Mouse (Mus musculus) kidney, postnatal 14 days (tissue): ENCODE results near the gene Gtf3c1.

Experiments used
- DNase-seq: peaks from one replicate; pipeline ENCODE4 v3.0.0; 2022; ENCODE audit warnings: mixed read lengths

The Gtf3c1 gene

DNA sequence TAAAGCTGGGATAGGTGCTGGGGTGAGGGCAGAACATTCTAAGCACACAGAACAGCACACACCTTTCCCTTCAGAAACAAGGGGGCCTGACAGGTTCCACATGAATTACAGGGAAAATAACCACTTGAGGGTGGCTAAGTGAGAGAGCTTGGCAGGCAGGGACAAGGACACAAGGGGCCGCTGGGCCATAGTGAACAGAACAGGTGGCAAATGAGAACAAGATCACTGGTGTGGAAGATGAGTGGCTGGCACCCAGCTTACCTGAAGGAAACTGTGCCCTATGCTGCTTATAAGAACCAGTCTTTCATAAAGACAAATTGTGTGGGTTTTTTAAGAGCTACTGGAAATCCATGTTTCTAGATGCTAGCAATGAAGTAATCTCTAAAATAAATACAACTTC lies 4.8 kb downstream of the Gtf3c1 start:
- DNase-seq, result no peak

DNA sequence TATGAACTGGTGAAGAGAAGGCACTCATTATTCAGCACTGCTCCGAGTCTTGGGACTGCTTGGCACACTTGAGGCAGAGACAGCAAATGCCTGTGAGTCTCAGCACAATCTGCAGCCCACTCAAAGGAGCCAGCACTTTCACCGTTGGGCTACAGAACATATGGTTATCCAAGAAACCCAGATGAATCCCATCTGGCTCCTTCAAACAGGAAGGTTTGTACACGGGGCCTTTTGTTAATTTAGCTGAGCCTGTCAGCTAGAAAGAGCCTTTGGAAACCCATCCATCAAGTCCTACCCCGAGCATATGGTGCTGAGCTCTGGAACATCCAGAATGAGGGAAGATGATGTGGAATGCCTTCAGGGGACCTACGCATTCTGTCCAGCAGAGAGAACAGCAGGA lies 13.5 kb downstream of the Gtf3c1 start:
- DNase-seq, result no peak

DNA sequence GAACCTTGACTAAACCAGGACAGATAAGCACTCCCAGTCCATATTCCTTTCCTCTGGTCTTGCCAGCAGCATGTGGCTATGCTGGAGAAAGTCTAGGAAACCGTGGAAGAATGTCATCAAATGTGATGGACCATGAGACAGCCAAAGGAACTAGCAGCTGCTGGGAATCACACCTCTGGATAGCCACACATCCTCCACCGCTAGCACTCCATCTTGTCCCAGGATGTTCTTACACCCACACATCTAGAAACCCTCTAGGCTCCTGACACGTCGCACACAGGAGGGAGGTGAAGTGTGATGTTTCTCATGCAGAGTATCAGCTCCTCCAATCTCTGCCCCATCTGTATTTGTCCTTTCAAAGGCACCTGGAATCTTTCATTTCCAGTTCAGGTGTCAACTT lies 17.1 kb downstream of the Gtf3c1 start:
- DNase-seq, result no peak

DNA sequence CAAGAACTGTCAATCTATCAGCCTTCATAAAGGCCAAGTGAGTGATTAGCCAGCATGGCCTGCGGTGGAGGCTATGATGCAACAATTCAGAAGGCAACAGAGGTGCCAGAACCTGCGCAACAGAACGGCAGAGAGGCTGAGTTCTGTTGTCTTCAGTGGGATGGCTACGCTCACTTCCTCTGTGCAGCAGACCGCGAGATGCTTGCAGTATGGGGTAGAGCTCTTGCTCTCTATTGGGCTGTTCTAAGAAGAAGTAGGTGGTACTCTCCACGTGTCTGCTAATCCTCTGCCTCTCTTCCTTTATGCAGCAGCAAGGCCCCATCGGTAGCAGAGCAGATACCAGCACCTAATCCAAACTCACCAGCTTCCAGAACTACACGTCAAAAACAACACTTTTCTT lies 27.6 kb downstream of the Gtf3c1 start:
- no peak for DNase-seq

DNA sequence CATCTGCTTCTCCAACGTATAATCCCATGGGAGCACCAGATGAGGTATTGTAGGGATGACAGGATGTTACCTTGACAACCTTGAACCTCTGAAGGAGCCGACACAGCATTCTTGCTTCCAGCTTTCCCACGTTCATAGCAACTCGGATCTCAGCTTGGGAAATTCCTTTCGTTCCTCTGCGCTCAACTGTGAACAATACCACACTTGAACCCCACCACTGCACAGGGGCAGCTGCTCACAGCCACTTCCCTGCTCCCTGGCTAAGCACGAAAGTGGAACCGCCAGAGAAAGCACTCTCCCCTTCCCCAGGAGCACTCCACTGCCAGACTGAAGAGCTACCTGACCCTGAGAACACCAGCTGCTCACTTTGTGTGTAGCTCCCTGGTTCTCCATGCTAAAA lies 28.8 kb downstream of the Gtf3c1 start:
- peak; percentile 49 for DNase-seq

DNA sequence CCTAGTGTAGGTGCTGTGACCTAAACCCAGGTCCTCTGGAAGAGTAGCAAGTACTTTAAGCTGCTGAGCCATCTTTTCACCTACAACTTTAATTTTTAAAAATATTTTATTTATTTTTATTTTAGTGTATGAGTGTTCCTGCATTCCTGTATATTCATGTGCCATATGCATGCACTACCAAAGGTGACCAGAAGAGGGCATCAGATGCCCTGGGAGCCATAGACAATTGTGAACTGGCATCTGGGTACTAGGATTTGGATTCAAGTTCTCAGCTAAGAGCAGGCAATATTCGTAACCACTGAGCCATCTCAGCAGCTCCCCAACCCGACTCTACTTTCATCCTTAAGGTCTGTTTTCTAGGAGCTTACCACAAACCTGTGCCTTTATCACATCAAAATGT lies 32.7 kb downstream of the Gtf3c1 start:
- DNase-seq, result peak; percentile 51

DNA sequence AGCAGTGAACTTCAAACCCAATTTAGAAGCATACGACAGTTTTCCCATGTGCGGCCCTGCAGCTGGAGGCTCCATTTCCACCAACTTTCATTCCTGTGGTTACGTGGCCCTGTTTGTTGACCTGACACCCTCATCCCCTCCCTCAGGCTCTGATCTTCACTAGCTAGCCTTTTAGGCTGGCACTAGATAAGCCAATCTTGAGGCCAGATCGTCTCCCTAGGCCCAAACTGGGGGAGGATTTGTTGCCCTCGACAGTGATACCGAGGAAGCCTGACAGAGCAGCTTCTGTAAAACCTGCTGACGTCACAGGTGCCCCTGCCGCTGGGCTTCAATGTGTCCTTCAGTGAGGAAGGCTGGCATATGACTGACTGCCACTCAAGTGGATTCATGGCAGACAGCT lies 36.2 kb downstream of the Gtf3c1 start:
- DNase-seq, result no peak

DNA sequence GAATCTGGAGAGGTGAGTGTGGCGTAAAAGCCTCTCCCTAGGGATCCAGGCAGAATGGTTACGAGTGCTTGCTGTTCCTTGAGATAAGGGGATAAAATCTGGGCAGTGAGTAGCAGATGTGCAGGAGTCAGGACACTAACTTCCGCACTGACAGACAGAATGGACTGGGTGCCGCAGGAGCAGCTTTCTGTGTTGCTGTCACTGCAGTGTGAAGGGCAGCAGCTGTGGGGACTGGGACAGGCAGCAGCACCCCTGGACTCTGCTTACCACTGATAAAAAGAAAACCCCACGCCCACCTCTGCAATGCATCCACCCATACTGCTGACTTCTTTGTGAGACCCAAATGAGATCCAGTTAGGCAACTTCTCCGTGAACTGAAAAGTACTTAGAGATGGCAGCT lies 36.7 kb downstream of the Gtf3c1 start:
- no peak for DNase-seq

DNA sequence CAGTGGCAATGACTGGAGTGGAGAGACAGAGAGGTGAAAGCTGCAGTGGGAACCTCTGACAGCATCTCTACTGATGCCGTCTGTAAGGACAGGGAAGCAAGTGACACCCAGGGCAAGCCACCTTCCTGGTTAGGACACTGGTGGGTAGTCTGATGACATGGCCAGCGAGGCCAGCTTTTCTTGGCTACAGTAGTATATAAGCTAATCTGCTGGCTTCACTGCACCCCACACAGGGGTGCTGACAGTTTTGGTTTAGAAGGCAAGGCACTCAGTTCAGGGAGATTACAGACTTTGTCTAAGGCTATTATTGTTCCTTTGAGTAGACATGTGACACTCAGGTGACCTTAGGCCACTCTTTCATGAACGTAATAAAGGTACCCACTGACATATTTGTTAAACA lies 43.9 kb downstream of the Gtf3c1 start:
- no peak for DNase-seq

DNA sequence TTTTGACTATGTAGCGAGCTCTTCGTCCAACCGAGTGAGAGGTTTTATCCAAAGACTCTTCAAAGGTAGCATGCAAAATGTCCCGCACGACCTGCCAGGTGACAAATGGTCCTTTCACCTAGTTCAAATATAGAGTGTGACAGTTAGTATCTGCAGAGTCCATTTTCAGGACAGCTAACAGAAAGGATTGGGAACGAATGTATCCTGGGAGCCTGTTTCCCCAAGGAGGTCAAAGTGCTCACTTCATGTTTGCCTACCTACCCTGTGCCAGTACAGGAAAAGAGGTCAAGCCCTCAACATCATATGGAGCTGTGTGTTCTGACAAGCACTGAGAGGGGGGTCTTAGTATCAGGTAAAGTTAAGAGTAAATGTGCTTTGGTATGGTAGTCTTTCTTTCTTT lies 50.1 kb downstream of the Gtf3c1 start:
- DNase-seq, result no peak

DNA sequence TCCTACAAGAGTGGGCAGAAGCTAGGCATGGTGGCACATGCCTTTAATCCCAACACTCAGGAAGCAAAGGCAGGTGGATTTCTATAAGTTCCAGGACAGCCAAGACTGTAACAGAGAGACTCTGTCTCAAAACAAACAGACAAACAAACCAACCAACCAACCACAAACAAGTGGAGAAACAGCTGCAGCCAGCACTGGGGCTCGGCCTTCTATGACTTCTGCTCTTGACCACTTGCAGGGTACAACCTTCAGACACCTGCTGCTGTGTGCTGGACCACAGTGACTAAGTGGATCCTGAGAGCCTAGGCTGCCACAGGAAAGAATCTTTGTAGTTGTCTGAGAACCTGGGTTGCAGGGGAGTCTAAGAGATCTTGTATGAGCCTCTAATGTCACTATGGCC lies 58.6 kb downstream of the Gtf3c1 start:
- DNase-seq, result no peak

DNA sequence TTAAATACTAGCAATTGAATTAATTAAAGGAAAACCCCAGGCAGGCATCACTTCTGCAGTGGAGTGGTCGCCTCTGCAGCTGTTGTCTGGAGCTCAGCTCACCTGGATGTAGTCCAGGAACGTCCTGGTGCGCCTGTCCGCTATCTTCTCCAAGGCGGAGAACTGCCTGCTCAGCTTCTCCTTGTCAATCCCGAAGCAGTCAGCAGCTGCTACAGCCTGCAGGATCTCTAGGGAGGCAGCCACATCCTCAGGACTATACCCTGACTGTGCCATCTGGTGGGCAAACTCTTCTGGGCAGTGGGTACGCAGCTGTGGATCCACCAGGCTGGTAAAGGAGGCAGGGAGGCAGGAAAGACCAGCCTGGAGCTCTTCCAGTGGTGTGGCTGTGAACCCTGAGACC lies 62.2 kb downstream of the Gtf3c1 start:
- no peak for DNase-seq

DNA sequence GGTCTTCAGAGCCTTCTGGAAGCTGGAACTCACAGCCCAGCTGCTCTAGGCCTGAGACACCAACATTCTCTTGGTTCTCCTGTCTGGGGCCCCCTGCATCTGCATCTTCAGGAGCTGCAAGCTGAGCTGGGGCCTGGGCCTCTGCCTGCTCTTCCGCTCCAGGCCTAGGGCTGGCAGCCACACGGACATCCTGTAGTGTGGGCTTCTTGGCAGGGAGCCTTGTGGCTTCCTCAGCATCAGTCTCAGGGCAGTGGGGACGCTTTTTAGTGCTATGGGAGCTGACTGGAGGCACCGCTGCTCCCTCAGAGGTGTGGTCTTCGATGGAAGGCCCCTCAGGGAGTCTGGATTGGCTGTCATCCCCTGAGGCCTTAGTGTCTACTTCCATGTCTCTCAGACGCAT lies 63.7 kb downstream of the Gtf3c1 start:
- DNase-seq, result peak; percentile 63

DNA sequence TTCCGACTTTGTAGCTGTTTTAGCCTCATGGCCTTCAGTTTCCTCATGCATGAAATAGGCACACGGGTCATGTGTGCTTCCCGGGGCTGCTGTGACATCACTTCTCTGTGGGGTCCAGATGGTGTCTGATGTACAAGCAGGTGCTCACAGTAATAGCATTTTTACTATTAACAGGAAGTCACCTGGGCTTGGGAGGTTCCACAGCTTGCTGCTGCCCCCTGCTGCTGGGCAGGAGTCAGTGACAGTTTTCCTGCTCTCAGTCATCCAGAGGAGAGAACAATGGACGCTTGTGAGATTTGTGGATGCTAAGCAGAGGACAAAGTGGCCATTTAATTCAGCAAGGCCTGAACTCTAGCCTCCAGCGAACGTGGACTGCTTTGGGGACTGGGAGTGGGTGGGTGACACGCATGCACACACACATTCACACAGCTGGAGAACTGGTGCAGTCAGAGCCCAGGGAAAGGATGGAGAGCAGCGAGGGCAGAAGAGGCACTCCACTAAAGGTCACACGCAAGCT lies 68.7 kb downstream of the Gtf3c1 start:
- DNase-seq, result peak; percentile 56

DNA sequence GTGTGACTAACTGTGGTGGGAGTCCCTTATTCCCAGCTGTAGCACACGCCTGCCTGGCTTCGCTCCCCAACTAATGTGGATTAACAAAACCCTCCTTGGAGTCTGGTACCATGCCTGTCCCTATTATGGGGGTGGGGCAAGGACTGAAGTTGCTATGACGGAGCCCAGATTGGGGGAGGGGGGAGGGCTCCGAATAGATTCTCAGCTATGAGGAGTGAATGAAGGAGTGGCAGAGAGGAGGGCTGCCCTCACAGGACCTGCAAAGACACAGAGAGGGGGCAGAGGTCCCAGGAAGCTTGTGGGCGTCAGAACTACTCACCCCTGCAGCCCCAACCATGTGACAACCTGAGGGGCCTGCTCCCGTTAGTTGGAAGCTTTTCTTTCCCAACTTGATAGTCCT lies 69.2 kb downstream of the Gtf3c1 start:
- DNase-seq, result no peak

DNA sequence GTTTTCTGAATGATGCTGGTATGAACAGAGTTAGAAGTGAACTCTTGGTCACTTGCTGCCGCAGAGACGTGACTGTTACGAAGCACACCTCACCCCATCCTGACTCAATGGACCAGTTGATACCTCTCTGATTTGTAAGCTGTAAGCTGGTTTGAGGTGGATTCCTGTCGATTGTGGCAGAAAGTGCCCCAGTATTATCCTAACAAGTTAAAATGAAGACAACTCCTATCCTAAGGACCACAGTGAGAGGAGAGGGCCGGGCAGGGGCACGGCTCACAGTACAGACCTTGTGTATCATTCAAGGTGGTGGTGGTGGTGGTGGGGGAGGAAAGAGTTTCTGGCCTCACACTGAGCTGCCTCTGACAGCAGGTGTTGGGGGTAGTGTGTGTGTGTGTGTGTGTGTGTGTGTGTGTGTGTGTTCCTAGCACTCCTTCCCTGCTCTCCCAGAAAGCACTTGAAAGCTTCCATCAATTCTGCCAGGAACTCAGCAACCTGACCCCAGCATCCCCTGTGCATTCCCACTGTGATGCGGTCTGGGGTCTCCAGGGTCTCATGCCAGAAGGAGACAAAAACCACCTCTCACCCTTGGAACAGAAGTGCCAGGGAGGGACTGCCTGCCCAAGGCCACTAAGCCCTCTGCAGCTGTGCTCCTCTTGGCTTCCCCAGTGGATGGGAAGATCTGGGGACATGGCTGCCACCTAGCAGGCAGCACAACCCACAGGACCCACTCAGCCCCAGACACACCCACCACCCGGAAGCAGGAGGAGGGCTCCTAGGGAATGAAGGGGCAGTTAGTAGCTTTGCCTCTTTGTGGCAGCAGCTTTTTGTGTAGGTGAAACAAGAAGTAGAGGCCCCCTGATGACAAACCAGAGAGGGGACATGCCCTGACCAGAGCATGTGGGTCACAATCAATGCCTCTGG lies 70.1 kb downstream of the Gtf3c1 start:
- no peak for DNase-seq

DNA sequence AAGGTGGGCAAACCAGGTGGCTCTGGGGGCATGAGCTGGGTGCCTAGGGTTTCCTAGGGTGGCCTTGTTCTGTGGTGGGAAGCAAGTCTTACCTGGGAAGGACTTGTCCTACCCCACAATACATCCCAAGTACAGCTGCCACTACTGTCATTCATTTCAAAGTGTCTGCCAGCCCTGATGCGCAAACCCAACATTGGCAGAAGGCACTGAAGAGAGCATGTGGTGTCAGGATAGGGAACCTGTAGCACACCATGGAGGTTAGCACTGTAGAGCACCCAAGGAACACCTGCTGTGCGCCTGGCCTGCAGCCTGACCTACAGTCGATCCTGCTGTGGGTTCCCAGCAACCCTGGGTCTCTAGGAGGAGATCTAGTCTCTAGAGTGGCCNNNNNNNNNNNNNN lies 76.6 kb downstream of the Gtf3c1 start:
- no peak for DNase-seq

DNA sequence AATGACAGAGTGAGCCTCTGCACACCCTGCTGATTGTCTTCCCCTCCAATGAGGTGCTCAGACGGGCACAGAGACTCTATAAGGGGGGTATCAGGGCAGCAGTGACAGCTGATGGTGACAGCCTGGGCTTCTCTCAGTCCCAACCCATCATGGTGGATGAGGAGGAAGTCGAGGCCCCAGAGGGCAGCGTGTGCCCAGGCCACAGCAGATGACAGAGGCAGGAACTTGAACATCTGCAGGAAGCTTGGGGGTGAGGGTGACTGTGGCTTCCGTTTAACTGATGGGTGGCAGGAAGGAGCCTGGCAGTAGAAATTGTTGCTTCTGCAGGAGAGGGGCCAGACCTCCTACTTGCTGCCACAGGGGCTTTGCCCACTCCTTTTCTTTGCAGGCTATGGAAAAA lies 77.3 kb downstream of the Gtf3c1 start:
- peak; percentile 27 for DNase-seq

DNA sequence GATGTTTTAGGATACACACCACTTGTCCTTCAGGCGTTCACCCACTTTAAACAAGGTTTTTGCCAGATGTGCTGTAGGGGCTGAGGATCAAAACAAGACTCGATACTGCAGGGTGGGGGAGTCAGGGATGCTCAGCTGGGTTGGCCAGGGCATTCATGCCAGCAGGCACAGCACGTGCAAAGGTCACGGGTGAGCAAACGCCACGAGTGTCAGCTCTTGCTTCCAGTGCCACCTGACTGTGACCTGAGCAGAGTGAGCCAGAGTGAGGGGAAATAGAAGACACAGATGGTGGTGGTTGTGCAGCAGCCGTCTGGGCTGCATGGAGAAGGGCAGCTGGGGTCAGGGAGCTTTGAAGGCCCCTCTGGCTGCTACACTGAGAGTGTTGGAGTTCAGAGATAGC lies 81.8 kb downstream of the Gtf3c1 start:
- DNase-seq, result no peak

DNA sequence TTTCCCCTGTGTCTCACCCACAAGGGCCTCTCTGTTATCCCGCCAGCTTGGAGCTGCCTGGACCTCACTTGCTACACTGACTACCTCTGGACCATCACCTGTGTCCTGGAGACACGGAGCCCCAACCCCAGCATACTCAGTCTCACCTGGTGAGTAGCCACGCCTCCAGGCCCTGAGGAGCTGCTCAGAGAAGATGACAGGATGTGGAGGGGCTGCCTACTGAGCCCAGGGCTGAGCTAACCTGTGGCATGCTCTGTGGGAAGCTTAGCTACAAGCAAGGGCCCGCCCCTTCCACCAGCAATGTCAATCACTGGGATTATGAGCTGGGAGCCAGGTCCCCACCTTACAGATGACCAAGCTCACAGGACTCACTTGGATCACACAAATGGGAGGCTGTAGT lies 82.4 kb downstream of the Gtf3c1 start:
- no peak for DNase-seq

DNA sequence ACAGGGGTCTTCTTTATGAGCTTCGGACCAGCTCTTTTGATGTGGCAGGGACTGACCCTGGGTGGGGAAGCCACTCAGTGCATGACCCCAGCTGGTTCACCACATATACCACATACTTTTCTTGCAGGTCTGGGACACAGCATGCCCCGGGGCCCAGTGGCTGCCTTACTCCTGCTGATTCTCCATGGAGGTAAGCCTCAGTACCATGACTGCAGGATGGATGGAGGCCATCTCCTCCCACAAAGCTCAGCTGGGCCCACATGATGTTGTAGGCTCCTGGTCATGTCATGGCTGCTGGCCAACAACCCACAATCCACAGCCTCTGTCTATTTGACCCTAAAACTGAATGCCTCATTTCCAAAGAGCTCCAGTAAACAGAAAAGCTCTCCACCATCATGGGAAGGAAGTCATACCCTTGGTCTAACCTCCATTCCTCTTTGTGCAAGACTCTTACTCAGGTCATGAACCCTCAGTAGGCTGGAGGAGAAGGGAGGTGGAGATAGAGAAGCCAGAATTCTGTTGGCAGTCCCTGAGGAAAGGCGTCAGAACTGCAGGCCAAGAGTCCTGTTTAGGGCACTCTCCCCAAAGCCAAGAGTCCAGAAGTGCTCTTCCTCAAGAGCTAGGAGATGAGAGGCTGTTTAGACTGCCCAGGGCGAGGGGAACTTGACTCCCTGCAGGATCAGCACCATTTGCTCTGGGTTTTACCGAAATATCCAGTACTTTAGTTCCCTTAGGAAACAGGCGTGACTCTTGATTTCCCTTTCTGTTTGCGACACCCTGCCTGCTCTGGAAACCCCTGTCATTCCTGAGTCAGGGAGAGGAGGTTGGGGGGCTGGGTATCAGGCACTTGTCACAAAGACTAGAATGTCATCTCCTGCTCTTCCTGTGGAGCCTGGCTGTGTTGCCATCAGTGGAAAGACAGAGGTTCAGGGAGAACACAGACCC lies 84.6 kb downstream of the Gtf3c1 start:
- DNase-seq, result no peak

DNA sequence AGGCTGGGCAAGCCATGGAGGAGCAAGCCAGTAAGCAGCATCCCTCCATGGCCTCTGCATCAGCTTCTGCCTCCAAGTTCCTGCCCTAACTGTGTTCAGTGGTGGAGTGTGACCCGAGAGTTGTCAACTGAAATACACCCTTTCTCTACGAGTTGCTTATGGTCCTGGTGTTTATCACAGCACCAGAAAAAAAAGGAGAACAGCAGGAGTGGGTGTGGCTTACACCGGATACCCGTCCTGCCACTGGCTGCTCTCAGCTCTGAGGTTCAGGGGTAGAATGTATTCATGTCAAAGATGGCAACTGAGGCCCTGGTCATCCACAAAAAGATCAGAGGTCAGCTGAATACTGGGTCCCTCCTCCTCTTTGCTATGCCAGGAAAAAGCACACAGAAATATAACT lies 87.5 kb downstream of the Gtf3c1 start:
- DNase-seq, result no peak

DNA sequence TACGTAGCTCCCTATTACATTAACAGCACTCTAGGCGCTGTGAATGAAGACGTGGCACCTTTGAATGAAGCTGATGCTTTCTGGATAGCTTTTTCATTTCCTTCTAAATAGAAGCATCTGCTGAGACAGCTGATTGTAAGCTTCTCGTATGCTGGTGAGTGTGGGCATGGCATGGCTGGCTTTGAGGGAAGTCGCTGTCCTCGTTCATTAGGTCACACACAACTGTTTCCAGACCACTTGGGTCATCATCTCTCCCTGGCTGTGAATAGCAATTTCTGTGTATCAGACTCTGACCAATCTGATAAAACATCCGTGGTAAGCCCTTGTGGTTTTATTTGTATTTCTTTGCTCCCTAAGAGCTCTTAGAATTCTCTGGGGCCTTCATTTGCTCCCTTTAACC lies 89.6 kb downstream of the Gtf3c1 start:
- no peak for DNase-seq

DNA sequence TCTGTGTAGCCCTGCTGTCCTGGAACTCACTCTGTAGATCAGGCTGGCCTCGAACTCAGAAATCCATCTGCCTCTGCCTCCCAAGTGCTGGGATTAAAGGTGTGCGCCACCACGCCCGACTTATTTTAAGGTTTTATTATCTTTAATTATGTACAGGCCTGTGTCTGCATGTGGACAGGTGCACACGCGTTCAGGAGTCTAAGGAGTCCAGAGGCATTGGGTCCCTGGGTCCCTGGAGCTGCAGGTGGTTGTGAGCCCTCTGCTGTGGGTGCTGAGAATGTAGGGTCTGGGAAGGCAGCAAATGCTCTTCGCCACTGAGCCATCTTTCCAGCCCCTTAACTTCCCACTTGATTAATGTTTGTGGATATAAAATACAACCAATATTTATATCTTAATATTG lies 92.1 kb downstream of the Gtf3c1 start:
- no peak for DNase-seq
